Mouse (Mus musculus): ENCODE results near the gene Diras2. TPM values are rescaled to one million over a fixed set of nuclear protein-coding genes. Genes with fewer than 3 reads are reported as not detected.
A peak's percentile ranks its signal among the peaks of the same experiment; 100 is the strongest.

The Diras2 gene
- 2.6 and 2.7 TPM in 2 replicates for polyA plus RNA-seq (2015; fragmentation: Nextera tagmentation; extraction: Ambion mirVana)

- WGBS = 46% methylated on average over 9 of the region's 9 CpGs
Measured at GRCm38 (mm10) chr13:52531121-52531520, at the start of gene Diras2. Gene Diras2 (minus strand): TSS chr13:52531279.

GRCm38 (mm10) chr13:52578776-52579175 lies 47.7 kb upstream of the Diras2 start:
- no peaks in the 10 kb centered on the region for H3K36me3 ChIP-seq
- no peaks in the 10 kb centered on the region for H3K9me3 ChIP-seq
- no peak overlapping the region for H3K4me3 ChIP-seq
- WGBS = 73% methylated on average over 2 of the region's 2 CpGs
- H3K27ac ChIP-seq (replicated peaks) = no peak overlapping the region
- no peak overlapping the region for H3K4me2 ChIP-seq (replicated peaks)
- no peak for ATAC-seq (replicated peaks)
- peaks cover 23% of the 10 kb centered on the region for H3K27me3 ChIP-seq
- peaks cover 9% of the 10 kb centered on the region for H3K4me1 ChIP-seq
- no peak overlapping the region for H3K9ac ChIP-seq (replicated peaks)

More at GRCm38 (mm10) chr13:52531121-52531520, at the start of gene Diras2:
- Histone ChIP-seq H3K9me3 (no peaks in the 10 kb centered on the region), H3K4me3 (peak within 1 kb of the TSS; percentile 65), H3K27ac (replicated peaks) (peak within 1 kb of the TSS; percentile 84), H3K36me3 (no peaks in the 10 kb centered on the region), H3K27me3 (no peaks in the 10 kb centered on the region), H3K9ac (replicated peaks) (peak within 1 kb of the TSS; percentile 73), H3K4me1 (peaks cover 12% of the 10 kb centered on the region), H3K4me2 (replicated peaks) (peak within 1 kb of the TSS; percentile 97)
- ATAC-seq (replicated peaks) = no peak

- 30% methylated on average over 4 of the region's 4 CpGs for WGBS
Measured at GRCm38 (mm10) chr13:52577939-52578338, 46.9 kb upstream of the Diras2 start.

GRCm38 (mm10) chr13:52577326-52577920 lies 46.3 kb upstream of the Diras2 start:
- H3K9me3 ChIP-seq = no peaks in the 10 kb centered on the region
- ATAC-seq (replicated peaks) = no peak
- H3K4me3 ChIP-seq = no peak overlapping the region
- H3K4me2 ChIP-seq (replicated peaks) = no peak overlapping the region
- no peaks in the 10 kb centered on the region for H3K36me3 ChIP-seq
- H3K9ac ChIP-seq (replicated peaks) = no peak overlapping the region
- H3K4me1 ChIP-seq = no peaks in the 10 kb centered on the region
- WGBS = 81% methylated on average over 3 of the region's 3 CpGs
- no peak overlapping the region for H3K27ac ChIP-seq (replicated peaks)
- H3K27me3 ChIP-seq = peaks cover 12% of the 10 kb centered on the region

More at GRCm38 (mm10) chr13:52577939-52578338, 46.9 kb upstream of the Diras2 start:
- no peak overlapping the region for H3K27ac ChIP-seq (replicated peaks)
- no peaks in the 10 kb centered on the region for H3K9me3 ChIP-seq
- H3K36me3 ChIP-seq = no peaks in the 10 kb centered on the region
- H3K4me3 ChIP-seq = no peak overlapping the region
- no peak overlapping the region for H3K4me2 ChIP-seq (replicated peaks)
- ATAC-seq (replicated peaks) = no peak
- peaks cover 3% of the 10 kb centered on the region; the same call in 1 of the 2 replicates for H3K4me1 ChIP-seq
- peaks cover 17% of the 10 kb centered on the region for H3K27me3 ChIP-seq
- no peak overlapping the region for H3K9ac ChIP-seq (replicated peaks)

- no peak overlapping the region for H3K4me3 ChIP-seq
- no peaks in the 10 kb centered on the region for H3K9me3 ChIP-seq
- no peaks in the 10 kb centered on the region for H3K4me1 ChIP-seq
- H3K27ac ChIP-seq (replicated peaks) = no peak overlapping the region
- no peak overlapping the region for H3K4me2 ChIP-seq (replicated peaks)
- ATAC-seq (replicated peaks) = no peak
- H3K36me3 ChIP-seq = no peaks in the 10 kb centered on the region
- WGBS = 47% methylated on average over 10 of the region's 10 CpGs
- no peak overlapping the region for H3K9ac ChIP-seq (replicated peaks)
- H3K27me3 ChIP-seq = peaks cover 8% of the 10 kb centered on the region
Measured at GRCm38 (mm10) chr13:52576841-52577240, 45.8 kb upstream of the Diras2 start.

GRCm38 (mm10) chr13:52576021-52576614 lies 45.0 kb upstream of the Diras2 start:
- H3K27ac ChIP-seq (replicated peaks) = no peak overlapping the region
- no peak for ATAC-seq (replicated peaks)
- H3K27me3 ChIP-seq = peaks cover 4% of the 10 kb centered on the region; the same call in 1 of the 2 replicates
- 69% methylated on average over 7 of the region's 7 CpGs for WGBS
- H3K36me3 ChIP-seq = no peaks in the 10 kb centered on the region
- no peaks in the 10 kb centered on the region for H3K4me1 ChIP-seq
- no peaks in the 10 kb centered on the region for H3K9me3 ChIP-seq
- H3K9ac ChIP-seq (replicated peaks) = no peak overlapping the region
- no peak overlapping the region for H3K4me2 ChIP-seq (replicated peaks)
- H3K4me3 ChIP-seq = no peak overlapping the region

- Histone ChIP-seq H3K9me3 (no peaks in the 10 kb centered on the region), H3K4me2 (replicated peaks) (no peak overlapping the region), H3K4me1 (no peaks in the 10 kb centered on the region), H3K9ac (replicated peaks) (no peak overlapping the region), H3K27ac (replicated peaks) (no peak overlapping the region), H3K36me3 (no peaks in the 10 kb centered on the region), H3K27me3 (no peaks in the 10 kb centered on the region), H3K4me3 (no peak overlapping the region)
- no peak for ATAC-seq (replicated peaks)
- 86% methylated on average over 6 of the region's 6 CpGs for WGBS
Measured at GRCm38 (mm10) chr13:52575483-52575882, 44.4 kb upstream of the Diras2 start.

GRCm38 (mm10) chr13:52574311-52574710 lies 43.2 kb upstream of the Diras2 start:
- H3K36me3 ChIP-seq = no peaks in the 10 kb centered on the region
- no peak overlapping the region for H3K4me3 ChIP-seq
- peaks cover 4% of the 10 kb centered on the region; the same call in 1 of the 2 replicates for H3K4me1 ChIP-seq
- no peak overlapping the region for H3K4me2 ChIP-seq (replicated peaks)
- 86% methylated on average over 2 of the region's 2 CpGs for WGBS
- no peak overlapping the region for H3K9ac ChIP-seq (replicated peaks)
- ATAC-seq (replicated peaks) = no peak
- no peaks in the 10 kb centered on the region for H3K9me3 ChIP-seq
- H3K27me3 ChIP-seq = no peaks in the 10 kb centered on the region
- no peak overlapping the region for H3K27ac ChIP-seq (replicated peaks)

- no peaks in the 10 kb centered on the region for H3K36me3 ChIP-seq
- ATAC-seq (replicated peaks) = no peak
- H3K4me3 ChIP-seq = no peak overlapping the region
- H3K9ac ChIP-seq (replicated peaks) = no peak overlapping the region
- no peak overlapping the region for H3K27ac ChIP-seq (replicated peaks)
- WGBS = 82% methylated on average over 9 of the region's 9 CpGs
- H3K9me3 ChIP-seq = no peaks in the 10 kb centered on the region
- H3K27me3 ChIP-seq = no peaks in the 10 kb centered on the region
- no peak overlapping the region for H3K4me2 ChIP-seq (replicated peaks)
- H3K4me1 ChIP-seq = peaks cover 10% of the 10 kb centered on the region; the same call in 1 of the 2 replicates
Measured at GRCm38 (mm10) chr13:52572451-52573446, 41.7 kb upstream of the Diras2 start.

- Histone ChIP-seq H3K36me3 (no peaks in the 10 kb centered on the region), H3K4me1 (peaks cover 10% of the 10 kb centered on the region; the same call in 1 of the 2 replicates), H3K9me3 (no peaks in the 10 kb centered on the region), H3K4me2 (replicated peaks) (no peak overlapping the region), H3K9ac (replicated peaks) (no peak overlapping the region), H3K27me3 (no peaks in the 10 kb centered on the region), H3K4me3 (no peak overlapping the region), H3K27ac (replicated peaks) (no peak overlapping the region)
- 88% methylated on average over 11 of the region's 11 CpGs for WGBS
- ATAC-seq (replicated peaks) = no peak
Measured at GRCm38 (mm10) chr13:52571591-52572384, 40.7 kb upstream of the Diras2 start.

- no peaks in the 10 kb centered on the region for H3K27me3 ChIP-seq
- 94% methylated on average over 9 of the region's 9 CpGs for WGBS
- H3K4me1 ChIP-seq = peaks cover 11% of the 10 kb centered on the region; the same call in 1 of the 2 replicates
- H3K9me3 ChIP-seq = no peaks in the 10 kb centered on the region
- no peak overlapping the region for H3K4me2 ChIP-seq (replicated peaks)
- H3K27ac ChIP-seq (replicated peaks) = no peak overlapping the region
- ATAC-seq (replicated peaks) = no peak
- no peak overlapping the region for H3K9ac ChIP-seq (replicated peaks)
- no peaks in the 10 kb centered on the region for H3K36me3 ChIP-seq
- no peak overlapping the region for H3K4me3 ChIP-seq
Measured at GRCm38 (mm10) chr13:52570276-52570675, 39.2 kb upstream of the Diras2 start.

Measured in forebrain, embryonic 15.5 days (tissue).